Mouse (Mus musculus): ENCODE results near the gene Cfap54. TPM values are rescaled to one million over a fixed set of nuclear protein-coding genes. Genes with fewer than 3 reads are reported as not detected.

The Cfap54 gene
- total and polyA plus RNA-seq, 3 experiments, result 1.9 to 16.2 (median 5.1) TPM

DNA sequence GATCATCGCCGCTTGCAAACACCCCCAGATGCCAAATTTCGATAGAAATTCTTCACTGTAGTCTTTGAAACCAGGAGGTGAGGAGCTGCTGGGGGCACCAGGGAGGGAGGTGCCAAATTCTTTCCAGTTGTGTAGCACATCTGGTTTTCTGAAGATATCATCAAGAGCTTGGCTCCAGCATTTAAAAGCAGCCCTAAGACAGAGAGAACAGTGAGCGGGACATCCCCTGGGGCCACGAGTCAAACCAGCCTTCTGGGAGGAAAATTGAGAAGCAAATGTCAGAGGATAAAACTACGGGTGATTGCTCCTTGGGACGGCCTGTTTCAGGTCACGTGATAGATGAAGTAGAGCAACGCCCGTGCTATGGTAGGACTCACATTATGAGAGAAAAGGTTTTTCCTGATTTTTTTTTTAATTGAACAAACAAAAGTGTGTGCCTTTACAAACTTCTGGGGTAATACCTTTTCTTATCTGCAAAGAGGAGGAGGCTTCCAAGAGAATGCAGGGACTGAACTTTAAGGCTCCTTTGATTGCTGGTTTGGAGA lies 143.6 kb downstream of the Cfap54 start:
- Histone ChIP-seq H3K9me3 (replicated peaks) (no peaks in the 10 kb centered on the region), H3K36me3 (replicated peaks) (no peaks in the 10 kb centered on the region), H3K27me3 (ENCODE audit: insufficient read depth, low read length) (no peaks in the 10 kb centered on the region), H3K4me3 (ENCODE audit: low read depth, low read length) (no peak overlapping the region), H3K4me1 (ENCODE audit: insufficient read depth, low read depth, low read length) (no peaks in the 10 kb centered on the region)
- no peak for TF ChIP-seq GATA2 (IDR thresholded peaks at IDR 0.05; ENCODE audit: borderline replicate concordance, low read depth, low read length)
- no peak for TF ChIP-seq TAL1 (conservative IDR thresholded peaks at IDR 0.05; ENCODE audit: low read depth, low read length)
- TF ChIP-seq CTCF (IDR thresholded peaks at IDR 0.05; ENCODE audit: low read depth, low read length), result no peak
- no peak for TF ChIP-seq GATA1 (IDR thresholded peaks at IDR 0.05; ENCODE audit: borderline replicate concordance, low read length)
- TF ChIP-seq POLR2AphosphoS5 (IDR thresholded peaks at IDR 0.05; ENCODE audit: insufficient replicate concordance, low read depth, low read length), result no peak
- ATAC-seq (ENCODE audit: extremely low read depth, insufficient number of reproducible peaks, low FRiP score, poor library complexity, severe bottlenecking), result no peak
- DNase-seq (ENCODE audit: low spot score), result no peak

DNA sequence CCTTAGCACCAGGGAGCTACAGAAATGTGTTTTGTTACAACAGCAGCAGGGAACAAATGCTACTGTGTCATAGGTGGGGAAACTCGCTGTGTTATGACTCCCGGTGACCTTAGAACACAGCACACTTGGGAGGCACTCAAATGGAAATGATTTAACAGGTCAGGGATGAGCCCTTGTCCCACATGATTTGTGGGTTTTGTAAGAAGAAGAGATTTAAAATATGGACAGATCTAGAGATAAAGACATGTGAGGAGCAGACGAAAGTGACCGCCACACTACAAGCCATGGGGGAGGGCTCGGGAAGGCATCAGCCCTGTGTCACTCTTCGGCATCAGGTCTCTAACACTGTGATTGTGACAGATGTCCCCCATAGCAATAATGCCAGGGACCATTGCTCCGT lies 144.3 kb downstream of the Cfap54 start:
- Histone ChIP-seq H3K27me3 (ENCODE audit: insufficient read depth, low read length) (no peaks in the 10 kb centered on the region), H3K4me3 (ENCODE audit: low read depth, low read length) (no peak overlapping the region), H3K9me3 (replicated peaks) (no peaks in the 10 kb centered on the region), H3K36me3 (replicated peaks) (no peaks in the 10 kb centered on the region), H3K4me1 (ENCODE audit: insufficient read depth, low read depth, low read length) (no peaks in the 10 kb centered on the region)
- DNase-seq (ENCODE audit: low spot score), result no peak
- no peak for TF ChIP-seq TAL1 (conservative IDR thresholded peaks at IDR 0.05; ENCODE audit: low read depth, low read length)
- no peak for TF ChIP-seq GATA1 (IDR thresholded peaks at IDR 0.05; ENCODE audit: borderline replicate concordance, low read length)
- no peak for TF ChIP-seq CTCF (IDR thresholded peaks at IDR 0.05; ENCODE audit: low read depth, low read length)
- no peak for TF ChIP-seq POLR2AphosphoS5 (IDR thresholded peaks at IDR 0.05; ENCODE audit: insufficient replicate concordance, low read depth, low read length)
- TF ChIP-seq GATA2 (IDR thresholded peaks at IDR 0.05; ENCODE audit: borderline replicate concordance, low read depth, low read length), result no peak
- no peak for ATAC-seq (ENCODE audit: extremely low read depth, insufficient number of reproducible peaks, low FRiP score, poor library complexity, severe bottlenecking)

DNA sequence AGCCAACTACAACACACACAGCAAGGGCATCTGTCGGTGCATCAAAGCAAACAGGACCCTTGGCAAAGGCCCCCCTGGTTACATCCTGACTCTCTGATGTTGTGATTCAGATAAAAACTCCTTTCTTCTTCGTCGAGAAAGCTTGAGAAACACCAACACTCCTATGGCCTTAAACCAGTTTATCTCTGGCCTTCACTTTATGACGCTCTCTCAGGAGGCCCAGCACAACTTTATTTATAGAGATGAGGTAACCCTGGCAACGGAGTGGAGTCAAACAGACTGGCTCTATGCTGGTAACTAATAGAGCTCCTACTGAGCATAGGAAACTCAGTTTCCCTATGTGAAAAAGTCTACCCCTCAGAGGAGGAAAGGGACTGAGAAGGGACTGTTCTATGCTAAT lies 146.9 kb downstream of the Cfap54 start:
- TF ChIP-seq GATA2 (IDR thresholded peaks at IDR 0.05; ENCODE audit: borderline replicate concordance, low read depth, low read length), result no peak
- TF ChIP-seq CTCF (IDR thresholded peaks at IDR 0.05; ENCODE audit: low read depth, low read length), result no peak
- no peak for TF ChIP-seq POLR2AphosphoS5 (IDR thresholded peaks at IDR 0.05; ENCODE audit: insufficient replicate concordance, low read depth, low read length)
- no peak for TF ChIP-seq TAL1 (conservative IDR thresholded peaks at IDR 0.05; ENCODE audit: low read depth, low read length)
- TF ChIP-seq GATA1 (IDR thresholded peaks at IDR 0.05; ENCODE audit: borderline replicate concordance, low read length), result no peak
- Histone ChIP-seq H3K27me3 (ENCODE audit: insufficient read depth, low read length) (no peaks in the 10 kb centered on the region; the same call in 1 of the 2 replicates), H3K36me3 (replicated peaks) (no peaks in the 10 kb centered on the region), H3K9me3 (replicated peaks) (no peaks in the 10 kb centered on the region), H3K4me1 (ENCODE audit: insufficient read depth, low read depth, low read length) (no peaks in the 10 kb centered on the region), H3K4me3 (ENCODE audit: low read depth, low read length) (no peak overlapping the region)
- ATAC-seq (ENCODE audit: extremely low read depth, insufficient number of reproducible peaks, low FRiP score, poor library complexity, severe bottlenecking) (no peak), DNase-seq (ENCODE audit: low spot score) (no peak)

DNA sequence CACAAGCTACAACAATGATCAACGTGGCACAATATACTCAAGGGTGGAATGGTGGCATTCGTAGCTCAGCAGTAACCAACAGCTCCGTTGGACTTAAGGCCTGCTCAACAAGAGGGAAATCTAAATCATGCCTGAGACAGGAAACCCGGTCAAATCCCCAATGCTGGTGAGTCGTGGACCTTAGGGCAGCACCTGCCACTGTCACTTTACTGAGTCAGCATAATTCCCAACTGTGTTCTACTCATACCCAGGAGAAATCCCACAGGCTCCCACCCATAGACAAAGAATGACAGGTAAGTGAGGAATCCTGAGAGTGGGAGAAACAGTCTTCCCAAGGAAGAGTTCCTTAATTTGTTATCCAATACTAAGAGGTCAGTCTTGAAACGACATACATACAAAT lies 147.8 kb downstream of the Cfap54 start:
- no peaks in the 10 kb centered on the region for H3K4me1 ChIP-seq (ENCODE audit: insufficient read depth, low read depth, low read length)
- H3K27me3 ChIP-seq (ENCODE audit: insufficient read depth, low read length), result no peaks in the 10 kb centered on the region; the same call in 1 of the 2 replicates
- TF ChIP-seq GATA2 (IDR thresholded peaks at IDR 0.05; ENCODE audit: borderline replicate concordance, low read depth, low read length) (no peak), TAL1 (conservative IDR thresholded peaks at IDR 0.05; ENCODE audit: low read depth, low read length) (no peak), CTCF (IDR thresholded peaks at IDR 0.05; ENCODE audit: low read depth, low read length) (no peak), GATA1 (IDR thresholded peaks at IDR 0.05; ENCODE audit: borderline replicate concordance, low read length) (no peak), POLR2AphosphoS5 (IDR thresholded peaks at IDR 0.05; ENCODE audit: insufficient replicate concordance, low read depth, low read length) (no peak)
- no peak overlapping the region for H3K4me3 ChIP-seq (ENCODE audit: low read depth, low read length)
- DNase-seq (ENCODE audit: low spot score) (no peak), ATAC-seq (ENCODE audit: extremely low read depth, insufficient number of reproducible peaks, low FRiP score, poor library complexity, severe bottlenecking) (no peak)
- H3K9me3 ChIP-seq (replicated peaks), result no peaks in the 10 kb centered on the region
- H3K36me3 ChIP-seq (replicated peaks), result no peaks in the 10 kb centered on the region

DNA sequence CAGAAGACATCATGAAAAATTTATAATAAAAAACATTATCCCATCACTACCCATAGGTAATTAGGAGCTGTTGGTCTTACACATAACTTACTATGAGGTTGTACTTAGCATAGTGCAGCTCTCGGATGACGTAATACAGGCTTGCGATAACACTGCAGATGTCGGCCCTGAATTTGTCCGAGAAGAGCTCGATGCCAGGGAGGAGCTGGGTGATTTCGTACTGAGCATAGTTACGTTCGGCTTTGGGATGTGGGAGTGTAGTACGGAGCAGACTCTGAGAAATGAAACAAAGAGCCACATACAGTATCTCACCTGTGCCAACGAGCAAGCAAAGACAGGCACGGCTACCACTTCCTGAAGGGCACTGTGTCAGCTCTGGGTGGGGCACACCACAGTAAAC lies 149.0 kb downstream of the Cfap54 start:
- DNase-seq (ENCODE audit: low spot score), result no peak
- TF ChIP-seq GATA1 (IDR thresholded peaks at IDR 0.05; ENCODE audit: borderline replicate concordance, low read length) (no peak), TAL1 (conservative IDR thresholded peaks at IDR 0.05; ENCODE audit: low read depth, low read length) (no peak)
- no peaks in the 10 kb centered on the region for H3K9me3 ChIP-seq (replicated peaks)
- H3K36me3 ChIP-seq (replicated peaks), result no peaks in the 10 kb centered on the region
- no peak for ATAC-seq (ENCODE audit: extremely low read depth, insufficient number of reproducible peaks, low FRiP score, poor library complexity, severe bottlenecking)
- H3K4me3 ChIP-seq (ENCODE audit: low read depth, low read length), result no peak overlapping the region
- no peaks in the 10 kb centered on the region; the same call in 1 of the 2 replicates for H3K27me3 ChIP-seq (ENCODE audit: insufficient read depth, low read length)
- H3K4me1 ChIP-seq (ENCODE audit: insufficient read depth, low read depth, low read length), result no peaks in the 10 kb centered on the region

DNA sequence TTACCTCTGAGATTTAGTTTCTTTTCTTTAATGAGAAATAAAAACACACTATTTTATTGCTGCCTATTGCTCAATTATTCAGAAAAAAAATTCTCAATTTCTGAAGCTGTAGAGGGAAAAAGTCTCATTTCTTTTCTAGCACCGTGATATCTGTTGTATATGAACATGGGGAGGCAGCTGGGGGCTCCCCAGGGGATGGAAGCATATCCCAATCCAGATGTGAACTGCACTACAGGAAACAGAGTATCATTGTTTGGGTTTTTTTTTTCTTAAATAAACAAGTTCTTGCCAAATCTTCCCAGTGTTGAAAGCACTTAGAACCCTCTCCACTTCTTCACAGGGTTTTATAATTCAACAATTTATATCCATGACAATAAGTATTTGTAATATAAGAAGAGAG lies 151.4 kb downstream of the Cfap54 start:
- no peak overlapping the region for H3K4me3 ChIP-seq (ENCODE audit: low read depth, low read length)
- TF ChIP-seq TAL1 (conservative IDR thresholded peaks at IDR 0.05; ENCODE audit: low read depth, low read length), result no peak
- no peak for TF ChIP-seq GATA2 (IDR thresholded peaks at IDR 0.05; ENCODE audit: borderline replicate concordance, low read depth, low read length)
- no peak for TF ChIP-seq GATA1 (IDR thresholded peaks at IDR 0.05; ENCODE audit: borderline replicate concordance, low read length)
- TF ChIP-seq POLR2AphosphoS5 (IDR thresholded peaks at IDR 0.05; ENCODE audit: insufficient replicate concordance, low read depth, low read length), result no peak
- no peak for TF ChIP-seq CTCF (IDR thresholded peaks at IDR 0.05; ENCODE audit: low read depth, low read length)

More for the DNA sequence above, 151.4 kb downstream of the Cfap54 start:
- ATAC-seq (ENCODE audit: extremely low read depth, insufficient number of reproducible peaks, low FRiP score, poor library complexity, severe bottlenecking), result no peak
- no peaks in the 10 kb centered on the region; the same call in 1 of the 2 replicates for H3K27me3 ChIP-seq (ENCODE audit: insufficient read depth, low read length)
- DNase-seq (ENCODE audit: low spot score), result no peak
- no peaks in the 10 kb centered on the region for H3K9me3 ChIP-seq (replicated peaks)
- no peaks in the 10 kb centered on the region for H3K36me3 ChIP-seq (replicated peaks)
- H3K4me1 ChIP-seq (ENCODE audit: insufficient read depth, low read depth, low read length), result no peaks in the 10 kb centered on the region
